Comparison of ENCODE assay signal across 8 mouse cellular contexts in genomic region chr7:16617045-16617444, GRCm38 (mm10). TPM values are rescaled to one million over a fixed set of nuclear protein-coding genes. Genes with fewer than 3 reads are reported as not detected.
A peak's percentile ranks its signal among the peaks of the same experiment; 100 is the strongest.
DNase-seq lines count a peak whose midpoint lies in the region; ATAC-seq and TF ChIP-seq lines count a peak whose summit lies in the region.

No protein-coding gene starts in this region.

- no peak overlapping the region for H3K9ac ChIP-seq in forebrain, postnatal 0 days
- H3K9ac ChIP-seq in forebrain, embryonic 12.5 days: no peak overlapping the region
- H3K9ac ChIP-seq in lung, postnatal 0 days (replicated peaks; ENCODE audit: low read depth): no peak overlapping the region

- WGBS in forebrain, postnatal 0 days: 12% methylated on average over 2 of the region's 2 CpGs
- WGBS in forebrain, embryonic 12.5 days: 21% methylated on average over 2 of the region's 2 CpGs
- WGBS in lung, postnatal 0 days: 19% methylated on average over 2 of the region's 2 CpGs

- H3K27ac ChIP-seq in forebrain, postnatal 0 days (ENCODE audit: low read depth, low read length): no peak overlapping the region
- H3K27ac ChIP-seq in forebrain, embryonic 12.5 days: no peak overlapping the region
- H3K27ac ChIP-seq in lung, postnatal 0 days (ENCODE audit: low read length): no peak overlapping the region

- H3K27me3 ChIP-seq in forebrain, postnatal 0 days (ENCODE audit: insufficient read depth, low read length): no peaks in the 10 kb centered on the region; the same call in 1 of the 2 replicates
- H3K27me3 ChIP-seq in forebrain, embryonic 12.5 days: peaks cover 19% of the 10 kb centered on the region
- H3K27me3 ChIP-seq in lung, postnatal 0 days (replicated peaks; ENCODE audit: insufficient read depth, low read length): no peaks in the 10 kb centered on the region

- no peaks in the 10 kb centered on the region for H3K9me3 ChIP-seq in forebrain, postnatal 0 days (ENCODE audit: low read length)
- H3K9me3 ChIP-seq in forebrain, embryonic 12.5 days: no peaks in the 10 kb centered on the region
- no peaks in the 10 kb centered on the region for H3K9me3 ChIP-seq in lung, postnatal 0 days (ENCODE audit: low read length)

- no peak for ATAC-seq in forebrain, postnatal 0 days
- no peak for ATAC-seq in forebrain, embryonic 12.5 days (ENCODE audit: low FRiP score)
- no peak for ATAC-seq in lung, postnatal 0 days

- no peak overlapping the region for H3K4me3 ChIP-seq in forebrain, postnatal 0 days (ENCODE audit: low read depth, low read length)
- H3K4me3 ChIP-seq in forebrain, embryonic 12.5 days (replicated peaks): no peak overlapping the region
- H3K4me3 ChIP-seq in lung, postnatal 0 days (ENCODE audit: low read depth, low read length): no peak overlapping the region

- peaks cover 12% of the 10 kb centered on the region for H3K4me1 ChIP-seq in forebrain, postnatal 0 days (ENCODE audit: insufficient read depth)
- H3K4me1 ChIP-seq in forebrain, embryonic 12.5 days: peaks cover 25% of the 10 kb centered on the region
- peaks cover 20% of the 10 kb centered on the region for H3K4me1 ChIP-seq in lung, postnatal 0 days (ENCODE audit: insufficient read depth, low read depth, low read length)

- H3K36me3 ChIP-seq in forebrain, postnatal 0 days (ENCODE audit: insufficient read depth): no peaks in the 10 kb centered on the region
- H3K36me3 ChIP-seq in forebrain, embryonic 12.5 days (replicated peaks): no peaks in the 10 kb centered on the region
- no peaks in the 10 kb centered on the region for H3K36me3 ChIP-seq in lung, postnatal 0 days (ENCODE audit: insufficient read depth, low read length)

- no peak for TF ChIP-seq EP300 in lung, postnatal 0 days (IDR thresholded peaks at IDR 0.05)

- peak; percentile 75 for DNase-seq in forebrain, postnatal 0 days
- DNase-seq in ovary, postnatal 14 days (ENCODE audit: low spot score): peak; percentile 59
- no peak for DNase-seq in ovary, postnatal 10 days (ENCODE audit: low spot score)
- peak; percentile 67 for DNase-seq in cerebellum, adult 8-10 months
- peak; percentile 50 for DNase-seq in hindlimb bud, embryonic 11.5 days (ENCODE audit: extremely low spot score, low read depth, low spot score)
- peak; percentile 61 for DNase-seq in lung, postnatal 0 days (ENCODE audit: low spot score)
- DNase-seq in thymus, postnatal 25 days: peak; percentile 44

- peak; percentile 77 for TF ChIP-seq CTCF in forebrain, postnatal 0 days (IDR thresholded peaks at IDR 0.05; ENCODE audit: low read depth)
- TF ChIP-seq CTCF in lung, postnatal 0 days (IDR thresholded peaks at IDR 0.05): peak; percentile 83

- H3K4me2 ChIP-seq in forebrain, postnatal 0 days (ENCODE audit: low read depth): no peak overlapping the region
- no peak overlapping the region for H3K4me2 ChIP-seq in forebrain, embryonic 12.5 days
- no peak overlapping the region for H3K4me2 ChIP-seq in lung, postnatal 0 days (replicated peaks; ENCODE audit: low read depth, low read length)

RNA-seq across cellular contexts. Expression of gene Arhgap35, which starts 2.3 kb away (rescaled TPM):
- total RNA-seq in forebrain, postnatal 0 days (2014; rRNA removed): 133 and 149 TPM in 2 replicates
- polyA plus RNA-seq in forebrain, postnatal 0 days (2015; fragmentation: Nextera tagmentation; extraction: Ambion mirVana): 20.6 and 27.0 TPM in 2 replicates
- polyA plus RNA-seq in forebrain, embryonic 12.5 days (2016; fragmentation: Nextera tagmentation; extraction: Ambion mirVana): 40.8 and 47.5 TPM in 2 replicates
- 8.2 and 10.9 TPM in 2 replicates for polyA plus RNA-seq in lung, postnatal 0 days (2015; fragmentation: Nextera tagmentation; extraction: Ambion mirVana)

RNA-seq across cellular contexts. Expression of gene Ceacam15, which starts 58.5 kb away (rescaled TPM):
- total RNA-seq in forebrain, postnatal 0 days (2014; rRNA removed): not detected in 2 replicates
- not detected in 2 replicates for polyA plus RNA-seq in forebrain, postnatal 0 days (2015; fragmentation: Nextera tagmentation; extraction: Ambion mirVana)
- polyA plus RNA-seq in forebrain, embryonic 12.5 days (2016; fragmentation: Nextera tagmentation; extraction: Ambion mirVana): not detected in 2 replicates
- polyA plus RNA-seq in lung, postnatal 0 days (2015; fragmentation: Nextera tagmentation; extraction: Ambion mirVana): not detected in 2 replicates
